Mouse (Mus musculus): ENCODE results near the gene 4921539E11Rik. TPM values are rescaled to one million over a fixed set of nuclear protein-coding genes. Genes with fewer than 3 reads are reported as not detected.
A peak's percentile ranks its signal among the peaks of the same experiment; 100 is the strongest.

4921539E11Rik gene
- total RNA-seq, 2 experiments from 2014 or later: not detected

DNA sequence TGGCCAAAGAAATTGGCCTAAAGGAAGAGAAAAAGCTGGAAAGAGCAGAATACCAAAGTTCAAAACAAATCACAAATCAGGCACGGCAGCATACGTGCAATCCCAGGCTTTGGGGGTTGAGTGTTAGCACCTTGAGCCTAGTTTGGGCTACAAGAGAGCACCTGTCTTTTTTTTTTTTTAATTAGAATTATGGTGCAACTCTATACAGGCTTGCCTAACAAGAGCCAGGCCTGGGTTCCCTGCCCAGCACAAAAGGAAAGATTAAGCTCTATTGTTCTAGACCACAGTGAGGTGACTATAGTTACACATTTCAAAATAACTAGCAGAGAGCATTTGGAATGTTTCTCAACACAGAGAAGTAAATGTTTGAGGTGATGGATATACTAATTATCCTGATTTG, 42.9 kb downstream of the 4921539E11Rik start:
- ATAC-seq (replicated peaks; ENCODE audit: low FRiP score, poor library complexity, severe bottlenecking): no peak

DNA sequence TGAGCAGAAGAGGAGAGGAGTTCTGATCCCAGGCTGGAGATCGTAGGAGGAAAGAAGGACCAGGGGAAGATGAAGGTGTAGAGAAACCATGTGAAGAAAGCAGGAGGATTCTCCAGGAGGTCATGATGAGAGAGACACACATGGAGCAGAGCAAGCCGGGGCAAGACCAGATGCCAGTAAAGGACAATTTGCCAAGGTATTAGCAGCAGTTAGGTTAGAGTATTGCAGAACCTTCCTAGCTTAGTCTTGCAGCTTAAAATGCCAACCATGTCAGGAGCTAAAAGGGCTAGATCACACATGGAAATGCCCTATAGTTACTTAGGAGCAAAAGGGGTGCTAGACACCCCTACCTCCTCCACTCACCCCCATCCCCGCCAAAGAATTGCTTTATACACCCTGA, 43.4 kb downstream of the 4921539E11Rik start:
- ATAC-seq (replicated peaks; ENCODE audit: low FRiP score, poor library complexity, severe bottlenecking): no peak

DNA sequence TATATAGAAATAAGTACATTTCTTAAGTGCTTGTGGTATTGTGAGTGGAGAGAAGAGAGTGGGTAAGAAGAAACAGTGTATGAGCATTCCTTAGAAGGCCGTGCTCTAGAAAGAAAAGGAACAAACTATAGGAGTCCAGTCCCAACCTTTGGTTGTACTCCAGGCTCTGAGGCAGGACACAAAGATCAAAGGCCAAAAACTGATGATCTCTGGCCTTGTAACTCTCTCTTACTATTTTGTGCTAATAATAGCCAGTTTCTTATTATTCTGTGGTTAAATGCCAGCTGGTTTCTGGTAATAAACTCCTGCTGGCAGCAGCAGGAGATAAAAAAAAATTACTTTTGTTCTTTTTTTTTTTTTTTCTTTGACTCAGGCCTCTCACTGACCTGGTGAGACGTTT, 58.5 kb downstream of the 4921539E11Rik start:
- ATAC-seq (replicated peaks; ENCODE audit: low FRiP score, poor library complexity, severe bottlenecking): no peak

DNA sequence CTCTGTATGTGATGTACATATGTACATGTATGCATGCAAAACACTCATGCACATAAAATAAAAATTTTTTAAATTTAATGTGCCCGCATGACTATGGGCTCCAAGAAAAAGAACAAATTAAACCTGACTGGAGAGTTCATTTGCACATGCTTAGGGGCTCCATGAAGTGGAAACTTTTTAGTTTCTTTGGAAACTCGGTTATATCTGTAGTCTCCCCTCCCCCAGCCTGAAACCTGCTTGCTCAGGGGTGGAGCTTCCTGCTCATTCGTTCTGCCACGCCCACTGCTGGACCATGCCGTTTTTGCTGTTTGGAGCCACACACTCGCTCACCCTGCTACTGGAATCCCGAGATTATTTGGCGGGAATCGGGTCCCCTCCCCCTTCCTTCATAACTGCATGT, 67.8 kb downstream of the 4921539E11Rik start:
- ATAC-seq (replicated peaks; ENCODE audit: low FRiP score, poor library complexity, severe bottlenecking): no peak

DNA sequence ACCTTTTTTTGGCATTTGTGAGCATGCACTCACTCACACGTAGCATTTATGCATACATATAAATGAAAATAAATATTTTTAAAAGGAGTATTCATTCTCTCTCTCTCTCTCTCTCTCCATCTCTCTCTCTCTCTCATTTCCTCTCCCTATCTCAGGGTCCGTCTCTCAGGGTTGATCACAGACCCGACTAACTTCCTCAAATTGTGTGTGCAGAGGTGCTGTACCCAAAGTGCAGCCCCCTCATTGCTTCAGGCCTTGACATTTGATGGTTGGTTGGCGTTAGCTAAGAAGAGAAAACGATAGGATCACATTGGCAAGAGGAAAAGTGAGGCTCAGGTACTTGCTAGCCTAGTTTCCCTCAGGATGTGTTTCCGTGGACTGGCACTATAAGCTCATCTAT, 68.9 kb downstream of the 4921539E11Rik start:
- no peak for ATAC-seq (replicated peaks; ENCODE audit: low FRiP score, poor library complexity, severe bottlenecking)

DNA sequence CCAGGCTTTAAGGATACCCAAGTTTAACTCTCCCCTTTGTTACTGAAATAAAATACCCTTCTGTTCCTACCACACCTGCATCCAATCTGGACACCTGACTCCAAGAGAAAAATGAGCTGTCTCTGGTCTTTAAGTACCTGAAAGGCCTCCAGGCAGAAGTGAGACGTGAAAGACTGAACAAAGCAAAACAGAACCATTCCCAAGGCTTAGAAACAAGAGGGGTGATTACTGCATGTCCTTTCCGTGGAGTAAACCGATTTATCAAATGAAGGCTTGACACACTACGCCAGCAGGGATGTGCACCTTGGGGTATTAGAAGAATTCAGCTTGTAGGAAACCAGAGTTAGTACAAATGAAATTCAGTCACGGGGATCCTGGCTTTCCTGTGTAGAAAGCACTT, 71.7 kb downstream of the 4921539E11Rik start:
- no peak for ATAC-seq (replicated peaks; ENCODE audit: low FRiP score, poor library complexity, severe bottlenecking)

DNA sequence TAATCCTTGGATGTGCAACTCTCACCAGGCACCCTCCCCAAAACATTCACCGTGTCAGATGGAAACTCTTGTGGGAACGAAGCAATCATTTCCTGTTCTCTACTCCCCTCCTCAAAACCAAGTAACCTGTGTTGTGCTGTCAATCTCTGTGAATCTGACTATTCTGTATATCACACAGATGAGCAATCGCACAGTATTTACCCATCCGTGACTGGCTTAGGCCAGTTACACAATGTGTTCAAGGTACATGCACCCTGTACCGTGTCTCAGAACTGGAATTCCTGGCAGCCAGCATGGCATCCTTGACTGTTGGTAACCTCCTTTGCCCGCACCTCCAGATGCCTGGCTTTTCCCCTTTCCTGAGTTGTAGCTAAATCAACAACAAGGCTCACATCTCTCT, 74.6 kb downstream of the 4921539E11Rik start:
- no peak for ATAC-seq (replicated peaks; ENCODE audit: low FRiP score, poor library complexity, severe bottlenecking)

DNA sequence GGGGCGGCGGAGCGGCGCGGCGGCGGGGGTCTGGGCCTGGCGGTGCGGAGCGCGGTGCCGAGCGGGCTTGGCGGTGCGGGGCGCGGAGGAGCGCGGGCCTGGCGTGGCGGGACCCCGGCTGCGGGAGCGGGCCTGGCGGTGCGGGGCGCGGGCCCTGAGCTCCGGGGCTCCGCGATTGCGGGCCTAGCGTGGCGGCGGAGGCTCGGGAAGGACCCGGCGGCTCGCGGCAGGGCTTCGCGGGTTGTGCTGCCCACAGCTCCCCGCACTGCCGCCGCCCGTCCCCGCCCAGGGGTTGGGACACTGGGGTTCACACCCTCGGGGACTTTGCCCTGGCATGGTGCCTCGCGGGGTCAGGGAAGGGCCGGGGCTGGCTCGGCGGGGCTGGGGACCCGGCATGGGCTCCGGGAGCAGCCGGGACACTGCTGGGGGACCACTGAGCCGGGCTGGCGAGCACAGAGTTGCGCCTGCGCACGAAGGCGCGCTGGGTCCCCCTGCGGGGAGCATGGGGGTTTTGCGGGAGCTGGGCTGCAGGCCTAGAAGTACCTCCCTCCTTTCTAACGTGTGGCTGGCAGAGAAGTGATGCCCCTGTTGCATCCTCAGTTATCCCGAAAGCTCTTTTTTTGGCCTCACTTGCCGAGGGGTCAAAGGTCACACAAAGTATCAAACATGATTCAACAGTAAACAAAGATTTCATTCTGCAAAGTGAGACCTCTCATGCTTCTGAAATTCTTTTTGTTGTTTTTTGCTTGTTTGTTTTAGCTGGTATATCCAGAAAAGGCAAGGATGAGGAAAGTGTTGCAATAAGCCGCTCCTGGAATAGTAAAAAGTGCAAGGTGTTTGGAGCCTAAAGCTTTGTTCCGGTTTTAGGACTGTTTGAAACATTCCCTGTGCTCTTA, 75.5 kb downstream of the 4921539E11Rik start, which contains the start of gene Slc35d1:
Slc35d1 (minus strand) TSS at position 240 of the 896 bp plus-strand sequence.
- peak; percentile 84 for ATAC-seq (replicated peaks; ENCODE audit: low FRiP score, poor library complexity, severe bottlenecking)

DNA sequence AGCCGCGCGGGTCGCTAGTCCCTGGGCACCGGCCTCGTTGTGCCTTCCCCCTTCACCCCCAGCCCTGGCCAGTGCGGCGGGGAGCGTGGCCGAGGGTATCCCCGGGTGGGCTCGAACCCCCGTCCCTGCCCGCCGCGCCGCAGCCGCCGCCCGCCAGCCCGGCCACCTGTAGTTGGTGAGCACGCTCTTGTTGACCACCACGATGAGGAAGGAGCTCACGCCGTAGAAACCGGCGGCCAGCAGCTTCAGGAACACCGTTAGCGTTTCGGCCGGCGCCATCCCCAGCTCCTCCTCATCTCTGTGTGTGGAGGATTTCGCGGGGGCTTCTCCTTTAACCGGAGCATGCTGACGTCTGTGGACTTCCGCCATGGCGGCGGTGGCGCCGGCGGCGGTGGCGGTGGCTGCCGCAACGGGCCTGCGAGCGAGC, 76.2 kb downstream of the 4921539E11Rik start:
- ATAC-seq (replicated peaks; ENCODE audit: low FRiP score, poor library complexity, severe bottlenecking): peak; percentile 33

DNA sequence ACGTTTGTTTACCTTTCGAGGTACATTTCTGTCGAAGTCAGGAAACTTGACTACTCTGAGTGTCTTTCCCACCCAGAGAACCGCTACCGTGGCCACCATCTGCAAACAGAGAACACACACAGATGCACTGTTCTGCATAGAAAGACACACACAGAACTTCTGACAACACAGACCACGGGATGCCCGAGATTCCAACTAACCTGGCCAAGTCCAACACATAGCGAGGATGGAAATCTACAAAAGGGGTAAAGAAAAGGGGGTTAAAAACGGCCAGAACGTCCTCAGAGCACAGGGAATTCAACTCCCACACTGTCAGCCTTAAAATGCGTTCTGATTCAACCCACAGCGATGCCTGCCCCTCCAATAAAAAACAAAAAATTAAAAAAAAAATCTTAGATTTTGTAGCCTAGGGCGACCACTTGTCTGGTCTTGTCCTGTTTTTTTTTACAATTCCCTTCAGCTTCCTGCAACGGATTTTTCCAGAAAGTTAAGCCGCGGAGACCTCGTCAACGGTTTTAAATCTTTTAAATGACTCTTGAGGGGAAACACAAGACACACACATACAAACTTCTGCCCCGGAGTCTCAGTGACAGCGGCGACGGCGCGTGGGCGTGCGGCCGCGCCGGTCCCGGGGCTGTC, 76.7 kb downstream of the 4921539E11Rik start:
- ATAC-seq (replicated peaks; ENCODE audit: low FRiP score, poor library complexity, severe bottlenecking): peak; percentile 37; the same call in 1 of the 2 replicates

DNA sequence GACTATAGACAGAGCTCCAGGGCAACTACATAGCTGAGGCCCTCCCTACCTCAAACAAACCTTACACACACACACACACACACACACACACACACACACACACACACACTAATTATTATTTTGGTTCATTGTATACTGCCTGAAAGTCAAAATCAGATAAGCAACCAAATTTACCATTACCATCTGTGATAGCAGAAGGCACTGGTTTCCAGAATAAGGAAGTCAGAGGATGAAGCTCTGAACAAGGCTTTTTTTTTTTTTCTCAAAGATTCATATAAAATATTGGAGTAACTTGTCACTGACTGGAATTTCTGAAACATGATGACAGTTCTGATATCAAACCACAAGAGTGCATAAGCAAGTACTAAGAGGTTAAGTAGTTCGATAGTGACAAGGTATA, 82.1 kb downstream of the 4921539E11Rik start:
- ATAC-seq (replicated peaks; ENCODE audit: low FRiP score, poor library complexity, severe bottlenecking): no peak

DNA sequence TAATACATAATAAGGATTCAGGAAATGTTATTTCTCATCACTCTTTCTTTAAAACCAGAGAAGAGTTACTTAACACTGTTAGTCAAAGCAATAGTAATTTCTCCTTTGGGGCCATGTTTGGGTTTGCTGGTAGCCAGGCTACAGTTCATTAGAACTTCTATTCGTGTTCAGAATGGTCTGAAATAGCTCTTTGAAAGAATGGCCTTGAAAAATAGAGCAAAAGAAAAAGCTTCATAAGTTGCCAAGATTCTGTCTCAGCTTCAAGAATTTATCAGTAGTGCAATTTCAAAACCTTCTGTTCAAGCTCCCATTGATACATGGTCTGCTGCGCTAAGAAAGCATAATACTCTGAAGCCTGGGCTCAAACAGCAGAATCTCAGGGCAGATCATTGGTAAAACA, 87.0 kb downstream of the 4921539E11Rik start:
- ATAC-seq (replicated peaks; ENCODE audit: low FRiP score, poor library complexity, severe bottlenecking): no peak

DNA sequence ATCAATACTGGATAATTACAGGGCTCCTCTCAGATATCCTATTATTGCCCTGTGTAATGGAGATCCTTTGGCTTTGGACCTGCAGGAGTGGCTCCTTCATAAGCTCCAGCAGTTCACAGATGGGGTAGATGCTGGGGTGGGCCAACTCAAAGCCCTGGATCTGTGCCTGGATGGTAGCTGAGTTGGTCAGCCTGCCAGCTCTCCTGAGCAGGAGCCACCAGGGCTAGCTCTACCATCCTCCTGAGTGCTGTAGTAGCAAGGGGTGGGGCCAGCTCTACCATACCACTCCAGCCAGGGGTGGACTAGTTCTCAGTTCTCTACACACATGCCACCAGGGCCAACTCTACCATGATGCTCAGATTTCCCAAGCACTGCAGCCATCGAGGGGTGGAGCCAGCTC, 90.6 kb downstream of the 4921539E11Rik start:
- ATAC-seq (replicated peaks; ENCODE audit: low FRiP score, poor library complexity, severe bottlenecking): no peak

DNA sequence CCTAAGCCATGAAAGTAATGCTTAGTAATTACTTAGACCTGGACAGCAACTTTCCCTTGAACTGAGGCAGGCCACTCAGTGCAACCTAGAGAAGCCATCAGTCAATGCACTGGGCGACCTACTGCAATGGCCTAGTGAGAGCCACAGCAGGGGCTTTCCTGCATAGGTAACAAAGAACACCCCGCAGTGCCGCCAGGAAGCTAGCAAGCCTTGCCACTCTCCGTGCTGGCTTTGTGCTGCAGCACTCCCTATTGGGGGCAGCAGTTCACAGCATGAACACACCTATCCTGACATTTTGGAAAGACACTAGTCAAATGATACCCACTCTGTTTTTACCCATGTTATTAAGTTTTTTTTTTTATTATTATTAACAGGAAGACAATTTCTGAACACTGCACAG, 91.6 kb downstream of the 4921539E11Rik start:
- ATAC-seq (replicated peaks; ENCODE audit: low FRiP score, poor library complexity, severe bottlenecking): no peak

DNA sequence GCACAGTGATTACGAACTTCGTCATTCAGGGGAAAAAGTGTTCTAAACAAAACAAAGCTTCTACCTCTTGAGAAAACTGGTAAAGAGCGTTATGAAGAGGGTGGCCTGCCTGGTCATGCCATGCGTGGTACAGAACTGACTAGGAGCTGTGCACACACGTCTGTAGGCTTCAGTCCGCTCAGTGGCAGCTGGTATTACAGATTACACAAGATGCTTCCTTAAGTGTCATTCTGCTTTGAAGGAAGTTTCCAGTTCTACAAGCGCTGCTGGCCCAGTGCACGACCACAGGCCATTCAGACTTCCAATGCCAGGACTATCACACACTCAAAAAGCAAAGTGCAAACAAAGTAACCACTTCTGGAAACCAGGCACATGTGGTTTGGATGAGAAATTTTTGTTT, 93.3 kb downstream of the 4921539E11Rik start:
- no peak for ATAC-seq (replicated peaks; ENCODE audit: low FRiP score, poor library complexity, severe bottlenecking)

DNA sequence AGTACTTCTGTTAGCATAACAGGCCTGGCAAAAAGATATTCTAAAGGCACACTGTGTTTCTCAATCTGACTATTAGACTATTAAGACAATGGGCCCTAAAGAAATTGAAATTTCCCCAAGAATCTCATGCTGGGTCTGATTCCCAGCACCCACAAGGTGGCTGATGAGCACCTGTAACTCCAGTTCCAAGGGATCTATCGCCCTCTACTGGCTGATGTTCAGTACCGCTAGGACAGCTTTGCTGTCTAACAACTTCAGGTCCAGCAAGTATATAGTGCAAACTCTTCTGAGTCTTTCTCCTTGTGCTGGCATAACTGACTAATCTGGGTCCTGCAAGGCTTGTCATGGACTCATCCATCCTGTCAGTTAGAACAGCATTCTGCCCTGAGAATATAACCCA, 98.2 kb downstream of the 4921539E11Rik start:
- ATAC-seq (replicated peaks; ENCODE audit: low FRiP score, poor library complexity, severe bottlenecking): peak; percentile 15

DNA sequence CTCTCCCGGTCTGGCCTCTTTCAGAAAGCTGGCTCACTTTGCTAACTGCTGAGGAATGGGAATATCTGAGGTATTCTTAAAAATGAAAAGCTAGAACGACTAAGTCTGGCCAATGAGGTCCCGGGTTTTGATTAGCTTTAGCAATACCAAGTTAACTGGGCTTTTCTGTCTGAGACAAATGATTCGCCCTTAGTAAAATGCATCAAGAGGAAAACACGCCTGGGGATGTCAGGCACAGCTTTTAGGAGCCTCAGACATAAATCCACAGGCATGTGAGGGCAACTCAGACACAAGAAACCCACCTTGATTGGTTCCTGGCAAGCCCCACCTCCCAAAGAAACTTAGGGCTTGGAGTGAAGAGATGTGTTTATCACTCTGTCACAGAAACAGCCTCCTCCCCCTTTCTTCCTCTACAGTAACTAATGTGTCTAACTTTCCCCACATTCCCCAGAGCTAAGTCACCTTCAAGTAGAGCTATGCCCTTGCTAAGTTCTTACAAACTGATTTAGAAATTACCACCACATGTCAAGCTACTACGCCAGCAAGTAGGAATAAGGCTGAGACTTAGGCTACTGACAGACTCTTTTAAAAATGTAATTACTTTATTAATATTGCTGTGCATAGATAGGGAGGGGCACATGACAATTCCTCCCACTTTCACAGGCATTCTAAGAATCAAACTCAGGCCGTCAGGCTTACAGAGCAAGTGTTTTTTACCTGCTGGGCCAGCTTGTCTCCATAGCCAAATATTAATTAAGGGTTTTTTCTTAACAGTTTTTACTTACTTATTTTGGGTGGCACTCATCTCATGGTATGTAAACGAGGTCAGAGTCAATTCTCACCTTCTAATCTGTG, 101.7 kb downstream of the 4921539E11Rik start:
- ATAC-seq (replicated peaks; ENCODE audit: low FRiP score, poor library complexity, severe bottlenecking): peak; percentile 80
